Mouse (Mus musculus): ENCODE results near the gene Gm20388.

GRCm38 (mm10) chr8:122405146-122405805 is 2494.6 kb downstream of the Gm20388 start:
- TF ChIP-seq CTCF (conservative IDR thresholded peaks at IDR 0.05; ENCODE audit: insufficient read depth, insufficient read length, low read depth, low read length) (no peak), POLR2A (IDR thresholded peaks at IDR 0.05; ENCODE audit: low read depth, low read length) (no peak)

Data from kidney, adult 2 months (tissue).